ENCODE assay signal across 13 mouse cellular contexts in the genomic region with DNA sequence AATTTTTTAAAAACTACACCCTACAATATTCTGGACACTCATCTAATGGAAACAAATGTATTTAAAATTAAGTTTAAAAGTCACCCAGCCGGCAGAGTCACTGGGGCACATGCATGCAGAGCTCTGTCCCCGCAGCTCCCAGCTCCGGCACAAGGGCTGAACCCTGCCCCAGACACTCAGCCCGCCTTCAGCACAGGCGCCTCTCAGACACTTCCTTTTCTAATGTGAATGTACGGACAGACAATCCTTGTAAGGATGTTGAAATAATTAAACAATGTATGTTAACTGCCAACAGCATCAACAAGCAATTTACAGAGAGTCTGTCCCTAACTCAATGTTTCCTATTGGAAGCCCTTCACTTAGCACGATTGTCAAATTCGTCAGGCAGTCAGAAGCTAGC.
"Had no signal": no experiment of that assay in that cellular context is flagged by ENCODE, and none has a peak within 500 bp of the region (broad histone marks: within the 10 kb centered on the region; RNA-seq: fewer than 3 reads in every experiment).

No protein-coding gene starts in this region.

- H3K4me3 ChIP-seq: intestine, embryonic 15.5 days; kidney, embryonic 15.5 days; left cerebral cortex, adult 2 months; midbrain, embryonic 13.5 days had no signal

- DNase-seq: kidney, adult 11 months; kidney, adult 8-10 months; kidney, postnatal 10 days; layer of hippocampus, postnatal 36 days; liver, postnatal 0 days; thymus, adult 18-20 months; thymus, postnatal 36 days had no signal

- H3K27me3 ChIP-seq: intestine, embryonic 15.5 days; kidney, embryonic 15.5 days; midbrain, embryonic 13.5 days had no signal

- H3K4me2 ChIP-seq: intestine, embryonic 15.5 days; kidney, embryonic 15.5 days; liver, embryonic 11.5 days; midbrain, embryonic 13.5 days had no signal

- H3K9me3 ChIP-seq: intestine, embryonic 15.5 days; kidney, embryonic 15.5 days; midbrain, embryonic 13.5 days had no signal

- H3K4me1 ChIP-seq: intestine, embryonic 15.5 days had no signal

- H3K36me3 ChIP-seq: intestine, embryonic 15.5 days; kidney, embryonic 15.5 days; midbrain, embryonic 13.5 days had no signal

- H3K27ac ChIP-seq: intestine, embryonic 15.5 days; kidney, embryonic 15.5 days; left cerebral cortex, adult 2 months; liver, embryonic 14.5 days; midbrain, embryonic 13.5 days had no signal

- ATAC-seq: intestine, embryonic 15.5 days; liver, postnatal 0 days; midbrain, embryonic 13.5 days had no signal

- H3K9ac ChIP-seq: intestine, embryonic 15.5 days; kidney, embryonic 15.5 days; liver, embryonic 14.5 days; liver, postnatal 0 days; midbrain, embryonic 13.5 days had no signal
